Mouse (Mus musculus) midbrain, embryonic 12.5 days (tissue): ENCODE data around the gene Fam173b. TPM values are rescaled to one million over a fixed set of nuclear protein-coding genes. Genes with fewer than 3 reads are reported as not detected.
A peak's percentile ranks its signal among the peaks of the same experiment; 100 is the strongest.
"Not testable (repeated sequence)": the region's sequence is repeated elsewhere in the genome, so short reads cannot be mapped to it uniquely, and the experiment has no call there.

Experiments
- ATAC-seq: fragments of 200-750 bp; cut with Nextera tagmentation; 2 replicates; pipeline ENCODE4 v1.8.0; 2017; ENCODE audit warnings: low read depth, moderate TSS enrichment, moderate library complexity; ENCODE audit not compliant: low FRiP score
- H3K27ac ChIP-seq: fragments of 300-500 bp; sonication (generic); replicated peaks from 2 replicates; pipeline ENCODE4 v1.5.1; 2016; ENCODE audit warnings: mild to moderate bottlenecking
- H3K27me3 ChIP-seq: fragments of 300-500 bp; sonication (generic); 2 replicates; pipeline ENCODE4 v1.6.1; 2016; ENCODE audit warnings: mild to moderate bottlenecking
- H3K36me3 ChIP-seq: fragments of 300-500 bp; sonication (generic); 2 replicates; pipeline ENCODE4 v1.6.1; 2016
- H3K4me1 ChIP-seq: fragments of 300-500 bp; sonication (generic); 2 replicates; pipeline ENCODE4 v1.6.1; 2016
- H3K4me2 ChIP-seq: fragments of 300-500 bp; sonication (generic); replicated peaks from 2 replicates; pipeline ENCODE4 v1.6.1; 2016; ENCODE audit warnings: mild to moderate bottlenecking, moderate library complexity
- H3K4me3 ChIP-seq: fragments of 300-500 bp; sonication (generic); 2 replicates; pipeline ENCODE4 v1.5.1; 2016; ENCODE audit warnings: mild to moderate bottlenecking
- H3K9ac ChIP-seq: fragments of 300-500 bp; sonication (generic); replicated peaks from 2 replicates; pipeline ENCODE4 v1.6.1; 2016; ENCODE audit warnings: mild to moderate bottlenecking, moderate library complexity
- H3K9me3 ChIP-seq: fragments of 300-500 bp; sonication (generic); 2 replicates; pipeline ENCODE4 v1.6.1; 2016; ENCODE audit warnings: mild to moderate bottlenecking
- WGBS: fragments of 180-500 bp; shearing (Covaris S2); methylation state at CpG from one replicate; pipeline ENCODE4 v1.1.7; 2016; 5-methylcytosine and 5-hydroxymethylcytosine counted together
- polyA plus RNA-seq: library from polyadenylated mRNA; unstranded; fragments of >200 nt; fragmentation: Nextera tagmentation; extraction: Ambion mirVana; gene quantifications from 2 replicates; pipeline ENCODE4 v1.2.1, GENCODE M21; 2016

Gene Fam173b
- polyA plus RNA-seq, 1 experiment from 2014 or later: 11.8 TPM

DNA sequence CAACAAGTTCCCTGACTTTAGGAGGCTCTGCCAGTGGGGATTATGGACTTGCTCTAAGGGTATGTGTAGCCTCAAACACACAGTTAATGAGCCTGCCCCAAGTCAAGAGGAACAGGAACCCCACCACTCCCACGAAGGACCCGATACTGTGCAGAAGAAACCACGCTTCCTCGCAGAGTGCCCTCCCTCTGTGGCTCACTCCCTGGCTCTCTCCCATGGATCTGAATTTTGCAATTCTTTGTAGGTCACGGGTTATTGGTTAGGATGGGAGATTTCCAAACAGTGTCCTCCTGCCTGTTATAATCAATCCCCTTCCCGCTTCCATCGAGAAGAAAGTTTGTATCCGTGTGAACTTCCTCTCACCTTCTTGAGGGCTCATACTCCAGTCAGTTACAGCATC, 30.7 kb upstream of the Fam173b start:
- Histone ChIP-seq H3K4me3 (no peak overlapping the region), H3K4me2 (no peak overlapping the region), H3K36me3 (no peaks in the 10 kb centered on the region), H3K4me1 (no peaks in the 10 kb centered on the region), H3K27me3 (no peaks in the 10 kb centered on the region), H3K9ac (no peak overlapping the region), H3K9me3 (no peaks in the 10 kb centered on the region), H3K27ac (no peak overlapping the region)
- 92% methylated on average over 8 of the region's 8 CpGs for WGBS
- ATAC-seq: no peak

DNA sequence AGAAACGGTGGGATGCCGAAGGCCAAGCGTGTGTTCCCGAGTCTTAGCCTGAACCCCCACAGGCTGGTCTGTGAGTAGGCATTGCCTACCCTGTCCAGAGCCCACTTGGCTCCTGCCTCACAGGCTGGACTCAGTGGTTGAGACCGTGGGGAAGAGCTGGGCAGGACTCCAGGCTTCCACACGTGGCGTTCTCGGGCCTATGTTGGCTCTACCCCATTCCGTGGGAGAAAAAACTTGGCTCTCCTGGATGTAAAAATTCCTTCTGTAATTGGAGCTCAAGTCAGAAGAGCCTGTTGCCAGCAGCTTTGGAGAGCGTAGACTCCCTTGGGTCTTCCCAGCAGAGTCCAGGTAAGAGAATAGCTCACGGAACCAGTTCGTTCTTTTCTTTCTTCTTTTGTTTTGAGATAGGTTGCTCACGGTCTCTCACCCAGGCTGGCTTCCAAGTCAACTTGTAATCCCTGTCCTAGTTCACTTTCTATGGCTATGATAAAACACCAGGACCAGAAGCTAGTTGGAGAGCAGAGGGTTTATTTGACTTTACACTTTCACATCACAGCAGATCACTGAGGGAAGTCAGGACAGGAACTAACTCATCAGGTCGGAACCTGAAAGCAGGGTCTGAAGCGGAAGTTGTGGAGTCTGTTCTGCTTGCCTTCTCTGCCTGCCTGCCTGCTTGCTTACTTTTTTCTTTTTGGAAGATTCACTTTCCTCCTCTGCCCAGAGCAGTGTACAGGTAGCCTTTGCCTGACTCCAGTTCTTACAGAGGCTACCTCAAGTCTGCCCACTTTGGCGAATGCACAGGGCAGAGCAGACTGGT, 29.5 kb upstream of the Fam173b start:
- WGBS: 87% methylated on average over 16 of the region's 16 CpGs

DNA sequence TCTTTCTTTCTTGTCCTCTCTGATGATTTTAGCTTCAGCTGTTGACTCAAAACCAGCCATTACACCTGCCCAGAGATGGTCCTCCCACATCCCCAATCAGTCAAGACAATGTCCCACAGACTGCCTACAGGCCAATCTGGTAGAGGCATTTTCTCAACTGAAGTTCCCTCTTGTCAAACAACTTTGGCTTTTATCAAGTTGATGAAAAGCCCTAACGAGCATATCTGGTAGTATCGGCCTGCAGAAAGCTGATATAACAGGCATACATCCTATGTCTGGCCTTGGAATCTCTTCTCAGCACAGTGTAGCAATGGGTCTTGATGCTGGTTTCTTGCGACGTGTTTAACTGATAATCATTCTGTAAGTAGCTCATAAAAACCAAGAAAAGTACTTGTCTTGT, 28.4 kb upstream of the Fam173b start:
- no peaks in the 10 kb centered on the region for H3K9me3 ChIP-seq
- WGBS: 90% methylated on average over 4 of the region's 4 CpGs
- no peak overlapping the region for H3K4me2 ChIP-seq
- H3K36me3 ChIP-seq: no peaks in the 10 kb centered on the region
- H3K27ac ChIP-seq: no peak overlapping the region
- no peak overlapping the region for H3K4me3 ChIP-seq
- H3K4me1 ChIP-seq: no peaks in the 10 kb centered on the region
- H3K27me3 ChIP-seq: no peaks in the 10 kb centered on the region
- no peak for ATAC-seq
- no peak overlapping the region for H3K9ac ChIP-seq

More for the DNA sequence above, 29.5 kb upstream of the Fam173b start:
- H3K9ac ChIP-seq: no peak overlapping the region
- H3K9me3 ChIP-seq: no peaks in the 10 kb centered on the region
- H3K36me3 ChIP-seq: no peaks in the 10 kb centered on the region
- no peak overlapping the region for H3K27ac ChIP-seq
- no peak overlapping the region for H3K4me2 ChIP-seq
- no peaks in the 10 kb centered on the region for H3K4me1 ChIP-seq
- H3K4me3 ChIP-seq: no peak overlapping the region
- no peak for ATAC-seq
- H3K27me3 ChIP-seq: no peaks in the 10 kb centered on the region

DNA sequence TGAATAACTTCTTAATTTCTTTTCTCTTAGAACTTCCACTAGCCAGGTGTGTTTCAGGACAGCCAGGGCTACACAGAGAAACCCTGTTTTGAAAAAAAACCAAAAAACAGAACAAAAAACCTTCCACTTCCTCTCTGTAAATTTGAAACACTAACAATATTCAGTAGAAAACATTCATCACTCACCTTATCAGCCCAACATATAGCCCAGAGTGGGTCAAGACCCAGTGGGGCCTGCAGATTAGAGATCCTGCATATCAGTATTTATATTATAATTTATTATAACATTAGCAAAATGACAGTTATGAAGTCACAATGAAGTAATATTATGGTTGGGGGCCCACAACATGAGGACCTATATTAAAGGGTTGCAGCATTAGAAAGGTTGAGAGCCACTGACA, 28.0 kb upstream of the Fam173b start:
- Histone ChIP-seq H3K36me3 (no peaks in the 10 kb centered on the region), H3K9me3 (no peaks in the 10 kb centered on the region), H3K27me3 (no peaks in the 10 kb centered on the region), H3K4me2 (no peak overlapping the region), H3K4me1 (no peaks in the 10 kb centered on the region), H3K4me3 (no peak overlapping the region), H3K27ac (no peak overlapping the region), H3K9ac (no peak overlapping the region)
- ATAC-seq: no peak

DNA sequence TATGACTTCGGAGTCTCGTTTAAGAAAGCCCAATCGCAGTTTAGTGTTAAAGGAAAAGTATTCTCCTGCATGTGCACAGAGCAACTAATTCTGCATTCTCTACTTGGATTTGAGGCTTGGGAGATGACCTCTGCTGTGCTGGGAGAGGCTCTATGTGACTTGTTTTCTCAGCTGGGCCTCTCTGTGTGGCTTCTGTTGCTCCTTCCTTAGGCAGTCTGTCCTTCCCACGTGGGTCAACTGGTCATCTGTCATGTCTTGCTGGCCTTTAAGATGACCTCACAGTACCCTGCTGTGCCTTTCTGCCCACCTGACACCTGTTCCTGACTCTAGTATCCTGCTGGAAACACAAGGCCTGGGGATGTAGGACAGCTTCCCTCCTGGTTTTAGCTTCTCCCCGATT, 25.6 kb upstream of the Fam173b start:
- Histone ChIP-seq H3K9me3 (no peaks in the 10 kb centered on the region), H3K4me1 (no peaks in the 10 kb centered on the region), H3K27ac (no peak overlapping the region), H3K4me2 (no peak overlapping the region), H3K36me3 (no peaks in the 10 kb centered on the region), H3K4me3 (no peak overlapping the region), H3K9ac (no peak overlapping the region), H3K27me3 (no peaks in the 10 kb centered on the region)
- WGBS: 77% methylated on average over 5 of the region's 5 CpGs
- ATAC-seq: no peak

DNA sequence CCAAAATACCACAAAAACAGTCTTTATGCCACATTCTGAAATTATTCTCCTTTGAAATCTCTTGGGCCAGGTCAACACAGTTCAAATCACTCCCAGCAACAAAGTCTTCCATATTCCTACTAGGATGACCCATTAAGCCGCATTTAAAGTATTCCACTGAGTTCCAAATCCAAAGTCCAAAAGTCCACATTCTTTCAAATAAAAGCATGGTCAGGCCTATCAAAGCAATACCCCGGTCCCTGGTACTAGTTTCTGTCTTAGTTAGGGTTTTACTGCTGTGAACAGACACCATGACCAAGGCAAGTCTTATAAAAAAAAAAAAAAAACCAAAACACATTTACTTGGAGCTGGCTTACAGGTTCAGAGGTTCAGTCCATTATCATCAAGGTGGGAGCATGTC, 20.6 kb upstream of the Fam173b start:
- 91% methylated on average over 2 of the region's 2 CpGs for WGBS
- H3K27me3 ChIP-seq, H3K4me3 ChIP-seq, H3K4me2 ChIP-seq, H3K27ac ChIP-seq, ATAC-seq, H3K9me3 ChIP-seq, H3K4me1 ChIP-seq, H3K36me3 ChIP-seq, H3K9ac ChIP-seq: not testable (repeated sequence)

DNA sequence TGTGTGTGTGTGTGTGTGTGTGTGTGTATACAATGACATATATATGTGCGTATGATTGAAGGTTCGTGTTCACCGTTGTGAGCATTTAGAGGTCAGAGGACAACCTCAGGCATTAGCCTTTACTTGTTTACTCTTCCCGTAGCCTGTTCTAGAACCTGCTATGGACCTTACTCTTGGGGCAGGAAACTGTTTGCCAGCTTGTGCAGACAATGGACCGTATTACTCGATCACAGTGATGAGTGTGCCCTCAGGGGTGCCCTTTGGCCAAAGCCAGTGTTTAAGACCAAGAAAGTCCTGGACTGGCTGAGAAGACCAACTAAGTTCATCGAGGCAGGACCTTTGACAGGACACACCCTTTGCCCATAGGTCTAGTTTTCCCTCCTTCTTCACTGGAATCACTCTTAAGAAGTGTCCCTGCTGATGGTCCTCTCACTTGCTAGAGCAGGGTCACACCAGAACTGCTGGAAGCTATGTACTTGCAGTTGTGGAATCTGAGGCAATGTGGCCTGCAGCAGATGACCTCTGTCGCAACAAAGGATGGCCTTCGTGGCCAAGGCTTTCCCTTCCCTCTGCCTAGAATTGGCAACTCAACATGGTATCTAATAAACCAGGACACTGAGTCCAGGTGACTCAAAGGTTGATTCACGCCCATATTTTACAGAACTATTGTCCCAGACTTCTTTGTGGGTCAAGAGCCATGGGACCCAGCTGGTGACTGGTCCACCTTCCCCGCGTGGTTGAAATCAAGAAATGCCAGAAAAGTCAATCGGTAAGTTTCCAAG, 18.2 kb upstream of the Fam173b start:
- no peak overlapping the region for H3K4me3 ChIP-seq
- no peak overlapping the region for H3K4me2 ChIP-seq
- no peaks in the 10 kb centered on the region for H3K4me1 ChIP-seq
- peaks cover 1% of the 10 kb centered on the region; the same call in 1 of the 2 replicates for H3K36me3 ChIP-seq
- no peaks in the 10 kb centered on the region for H3K9me3 ChIP-seq
- H3K27ac ChIP-seq: no peak overlapping the region
- no peak for ATAC-seq
- H3K9ac ChIP-seq: no peak overlapping the region
- WGBS: 91% methylated on average over 13 of the region's 13 CpGs
- no peaks in the 10 kb centered on the region for H3K27me3 ChIP-seq

DNA sequence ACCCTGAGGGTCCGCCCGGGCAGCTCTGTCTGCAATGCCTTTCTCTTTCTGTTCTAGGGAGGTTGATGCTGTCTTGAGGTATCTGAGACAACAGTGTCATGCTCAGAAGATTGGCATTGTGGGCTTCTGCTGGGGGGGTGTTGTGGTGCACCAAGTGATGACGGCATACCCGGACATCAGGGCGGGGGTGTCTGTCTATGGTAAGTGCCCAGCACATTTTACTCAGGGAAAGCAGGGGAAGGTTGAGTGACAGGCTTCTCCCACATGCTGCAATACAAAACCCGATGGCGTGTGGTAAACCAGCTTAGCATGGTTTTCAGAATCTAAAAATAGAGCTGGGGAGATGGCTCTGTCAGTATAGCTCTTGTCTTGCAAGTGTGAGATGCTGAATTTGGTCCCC, 16.4 kb upstream of the Fam173b start:
- no peak for ATAC-seq
- H3K27ac ChIP-seq: no peak overlapping the region
- H3K36me3 ChIP-seq: peaks cover 15% of the 10 kb centered on the region
- 80% methylated on average over 7 of the region's 7 CpGs for WGBS
- no peaks in the 10 kb centered on the region for H3K9me3 ChIP-seq
- H3K4me2 ChIP-seq: no peak overlapping the region
- no peaks in the 10 kb centered on the region for H3K27me3 ChIP-seq
- H3K4me3 ChIP-seq: no peak overlapping the region
- no peaks in the 10 kb centered on the region for H3K4me1 ChIP-seq
- H3K9ac ChIP-seq: no peak overlapping the region

DNA sequence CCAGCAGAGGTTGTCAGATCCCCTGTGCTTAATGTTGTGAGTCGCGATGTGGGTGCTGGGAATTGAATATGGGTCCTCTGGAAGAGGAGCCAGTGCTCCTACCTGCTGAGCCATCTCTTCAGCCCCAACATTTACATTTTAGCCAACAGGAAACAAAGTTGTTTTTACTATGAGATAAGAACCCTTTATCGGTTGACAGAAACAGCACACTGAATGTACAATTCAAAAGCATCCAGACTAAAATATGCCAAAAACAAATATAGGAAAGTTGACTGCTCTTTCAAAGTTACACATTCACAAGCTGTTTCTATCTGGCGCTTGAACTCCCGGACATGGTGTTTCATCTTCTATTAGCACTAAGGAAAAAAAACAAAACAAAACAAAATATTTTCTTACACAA, 15.6 kb upstream of the Fam173b start:
- H3K36me3 ChIP-seq: peaks cover 23% of the 10 kb centered on the region
- H3K27ac ChIP-seq: no peak overlapping the region
- no peak overlapping the region for H3K4me2 ChIP-seq
- no peaks in the 10 kb centered on the region for H3K9me3 ChIP-seq
- no peak overlapping the region for H3K9ac ChIP-seq
- 86% methylated on average over 5 of the region's 5 CpGs for WGBS
- no peak overlapping the region for H3K4me3 ChIP-seq
- ATAC-seq: no peak
- no peaks in the 10 kb centered on the region for H3K4me1 ChIP-seq
- no peaks in the 10 kb centered on the region for H3K27me3 ChIP-seq

DNA sequence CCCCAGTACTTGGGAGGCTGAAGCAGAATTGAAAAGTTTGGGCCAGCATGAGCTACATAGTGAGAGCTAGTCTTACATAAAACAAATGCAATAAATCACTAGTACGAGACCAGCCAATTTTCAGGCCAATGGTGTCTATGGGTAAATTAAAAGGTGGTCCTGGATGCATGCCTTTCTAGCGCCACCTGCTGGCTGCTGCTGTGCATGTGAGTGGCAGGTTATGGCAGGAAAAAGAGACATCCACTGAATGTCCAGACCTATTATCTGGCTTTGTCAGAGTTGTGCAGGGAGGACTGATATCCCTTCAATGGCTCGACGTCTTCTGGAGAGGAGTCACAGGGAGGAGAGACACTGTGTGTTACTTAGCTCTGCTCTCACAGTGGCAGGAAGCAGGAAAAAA, 15.1 kb upstream of the Fam173b start:
- Histone ChIP-seq H3K36me3 (peaks cover 27% of the 10 kb centered on the region), H3K4me3 (no peak overlapping the region), H3K9ac (no peak overlapping the region), H3K9me3 (no peaks in the 10 kb centered on the region), H3K27me3 (no peaks in the 10 kb centered on the region), H3K4me1 (no peaks in the 10 kb centered on the region), H3K27ac (no peak overlapping the region), H3K4me2 (no peak overlapping the region)
- 7% methylated on average over 4 of the region's 4 CpGs for WGBS
- peak; percentile 34 for ATAC-seq

DNA sequence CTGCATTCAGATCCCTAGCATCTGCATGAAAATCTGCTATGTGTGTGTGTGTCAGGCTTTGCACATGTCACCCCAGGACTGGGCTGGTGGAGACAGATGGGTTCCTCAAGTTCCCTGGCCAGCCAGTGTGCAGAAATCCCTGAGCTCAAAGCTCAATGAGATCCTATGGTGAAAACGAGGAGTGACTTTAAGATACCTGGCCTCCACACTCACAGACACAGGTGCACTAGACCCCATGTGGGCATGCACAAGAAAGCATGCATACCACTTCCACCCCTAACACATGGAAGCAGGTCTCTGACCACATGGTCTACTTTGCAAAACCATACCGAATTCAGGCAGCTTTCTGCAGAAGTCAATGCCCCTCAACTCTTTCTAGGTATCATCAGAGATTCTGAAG, 13.9 kb upstream of the Fam173b start:
- Histone ChIP-seq H3K4me3 (no peak overlapping the region), H3K36me3 (peaks cover 40% of the 10 kb centered on the region), H3K27ac (no peak overlapping the region), H3K4me1 (no peaks in the 10 kb centered on the region), H3K27me3 (no peaks in the 10 kb centered on the region), H3K9me3 (no peaks in the 10 kb centered on the region), H3K4me2 (no peak overlapping the region), H3K9ac (no peak overlapping the region)
- WGBS: 74% methylated on average over 2 of the region's 2 CpGs
- no peak for ATAC-seq

DNA sequence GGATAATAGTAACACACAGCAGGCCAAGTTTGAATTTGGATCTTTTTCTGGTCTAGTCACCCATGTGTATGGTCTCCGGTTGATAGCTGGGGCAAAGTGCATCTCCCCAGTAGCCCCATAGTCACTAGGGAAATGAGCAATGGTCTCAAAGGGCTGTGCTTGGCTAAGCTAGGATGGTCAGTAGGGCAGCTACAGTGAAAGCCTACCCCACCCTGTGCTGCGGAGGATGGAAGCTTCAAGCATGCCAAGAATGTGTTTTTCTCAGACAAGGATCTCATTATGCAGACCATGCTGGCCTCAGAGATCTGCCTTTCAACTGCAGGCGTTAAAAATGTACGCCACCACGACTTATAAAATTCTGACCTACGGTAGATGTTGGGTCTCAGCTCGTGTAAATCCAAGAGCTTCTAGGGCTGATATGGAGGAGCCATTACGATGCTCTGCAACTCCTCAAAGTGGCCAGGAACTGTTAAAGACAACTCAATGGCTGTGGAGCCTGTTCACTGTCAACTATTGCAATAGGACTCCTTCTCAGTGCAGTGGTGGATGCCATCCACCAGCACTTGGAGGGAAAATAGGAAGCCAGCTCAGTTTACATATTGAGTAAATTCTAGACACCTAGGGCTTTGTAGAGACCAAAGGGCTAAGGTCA, 12.5 kb upstream of the Fam173b start:
- H3K4me1 ChIP-seq: no peaks in the 10 kb centered on the region
- H3K36me3 ChIP-seq: peaks cover 53% of the 10 kb centered on the region
- no peak for ATAC-seq

More for the DNA sequence above, 12.5 kb upstream of the Fam173b start:
- Histone ChIP-seq H3K27me3 (no peaks in the 10 kb centered on the region), H3K9me3 (no peaks in the 10 kb centered on the region), H3K4me3 (no peak overlapping the region), H3K27ac (no peak overlapping the region), H3K4me2 (no peak overlapping the region), H3K9ac (no peak overlapping the region)
- WGBS: 75% methylated on average over 8 of the region's 8 CpGs
